Mouse (Mus musculus) heart, embryonic 15.5 days (tissue): ENCODE data around the gene Sh3bp5. TPM values are rescaled to one million over a fixed set of nuclear protein-coding genes. Genes with fewer than 3 reads are reported as not detected.

Experiments
- ATAC-seq: fragments of 200-750 bp; cut with Nextera tagmentation; replicated peaks from 2 replicates; pipeline ENCODE4 v1.8.0; 2017; ENCODE audit warnings: low read depth, moderate TSS enrichment; ENCODE audit not compliant: insufficient number of reproducible peaks, insufficient read depth, low FRiP score
- H3K27ac ChIP-seq: fragments of 300-500 bp; sonication (generic); 2 replicates; pipeline ENCODE4 v1.5.1; 2015; ENCODE audit warnings: mild to moderate bottlenecking, inconsistent platforms
- H3K27me3 ChIP-seq: fragments of 300-500 bp; sonication (generic); 2 replicates; pipeline ENCODE4 v1.6.1; 2015; ENCODE audit warnings: inconsistent platforms
- H3K36me3 ChIP-seq: fragments of 300-500 bp; sonication (generic); 2 replicates; pipeline ENCODE4 v1.6.1; 2015; ENCODE audit warnings: mild to moderate bottlenecking, inconsistent platforms
- H3K4me1 ChIP-seq: fragments of 300-500 bp; sonication (generic); replicated peaks from 2 replicates; pipeline ENCODE4 v1.6.1; 2015; ENCODE audit warnings: inconsistent platforms
- H3K4me2 ChIP-seq: fragments of 300-500 bp; sonication (generic); 2 replicates; pipeline ENCODE4 v1.6.1; 2015; ENCODE audit warnings: inconsistent platforms, mild to moderate bottlenecking, moderate library complexity
- H3K4me3 ChIP-seq: fragments of 300-500 bp; sonication (generic); 2 replicates; pipeline ENCODE4 v1.5.1; 2015; ENCODE audit warnings: mild to moderate bottlenecking, inconsistent platforms
- H3K9ac ChIP-seq: fragments of 300-500 bp; sonication (generic); 2 replicates; pipeline ENCODE4 v1.6.1; 2015; ENCODE audit warnings: mild to moderate bottlenecking, inconsistent platforms
- H3K9me3 ChIP-seq: fragments of 300-500 bp; sonication (generic); replicated peaks from 2 replicates; pipeline ENCODE4 v1.6.1; 2016; ENCODE audit warnings: inconsistent platforms
- WGBS: fragments of 180-500 bp; shearing (Covaris S2); methylation state at CpG from one replicate; pipeline ENCODE4 v1.1.7; 2015; ENCODE audit warnings: mixed read lengths; 5-methylcytosine and 5-hydroxymethylcytosine counted together
- polyA plus RNA-seq: library from polyadenylated mRNA; unstranded; fragments of >200 nt; fragmentation: Nextera tagmentation; extraction: Ambion mirVana; gene quantifications from 2 replicates; pipeline ENCODE4 v1.2.1, GENCODE M21; 2015

Gene Sh3bp5
- polyA plus RNA-seq, 1 experiment from 2014 or later, result 21.4 TPM

DNA sequence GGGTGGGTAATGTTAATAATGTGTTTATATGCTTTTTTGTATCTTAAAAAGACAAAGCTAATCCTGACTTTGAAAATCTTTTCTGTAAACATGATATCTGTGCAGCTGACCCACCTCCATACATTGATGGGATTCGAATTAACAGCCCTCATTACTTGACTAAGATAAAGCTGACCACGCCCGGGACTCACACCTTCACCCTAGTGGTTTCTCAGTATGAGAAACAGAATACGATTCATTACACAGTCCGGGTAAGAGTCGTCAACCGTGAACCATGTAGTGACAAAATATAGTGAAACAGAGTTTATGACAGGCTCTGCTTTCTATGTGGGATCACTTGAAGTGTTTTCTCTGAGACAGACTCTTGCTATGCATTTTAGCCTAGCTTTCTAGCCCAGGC is 67.9 kb downstream of the Sh3bp5 start:
- no peaks in the 10 kb centered on the region for H3K9me3 ChIP-seq
- ATAC-seq, result no peak

DNA sequence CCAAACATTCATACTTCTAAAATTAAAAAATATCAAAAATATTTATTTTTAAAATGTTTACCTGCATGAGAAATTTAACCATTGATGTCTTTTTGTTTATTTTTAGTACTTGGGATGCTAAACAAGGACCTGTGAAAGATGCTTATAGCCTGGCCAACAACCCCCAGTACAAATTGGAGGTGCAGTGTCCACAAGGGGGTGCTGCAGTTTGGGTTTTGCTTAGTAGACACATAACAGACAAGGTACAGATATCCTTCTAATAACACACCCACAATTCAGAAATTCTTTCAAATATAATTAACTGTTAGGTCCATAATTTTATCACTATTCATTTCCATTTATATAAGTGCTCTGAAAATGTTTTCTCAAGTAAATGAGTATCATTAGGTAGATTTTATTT is 70.5 kb downstream of the Sh3bp5 start:
- Histone ChIP-seq H3K27me3 (no peaks in the 10 kb centered on the region), H3K4me2 (no peak overlapping the region), H3K4me3 (no peak overlapping the region), H3K36me3 (peaks cover 77% of the 10 kb centered on the region), H3K4me1 (no peaks in the 10 kb centered on the region), H3K9me3 (no peaks in the 10 kb centered on the region), H3K9ac (no peak overlapping the region), H3K27ac (no peak overlapping the region)
- ATAC-seq, result no peak

More for the DNA sequence above, 67.9 kb downstream of the Sh3bp5 start:
- Histone ChIP-seq H3K4me1 (no peaks in the 10 kb centered on the region), H3K4me3 (no peak overlapping the region), H3K4me2 (no peak overlapping the region), H3K36me3 (peaks cover 74% of the 10 kb centered on the region), H3K9ac (no peak overlapping the region), H3K27me3 (no peaks in the 10 kb centered on the region), H3K27ac (no peak overlapping the region)
- WGBS, result 86% methylated on average over 7 of the region's 7 CpGs

DNA sequence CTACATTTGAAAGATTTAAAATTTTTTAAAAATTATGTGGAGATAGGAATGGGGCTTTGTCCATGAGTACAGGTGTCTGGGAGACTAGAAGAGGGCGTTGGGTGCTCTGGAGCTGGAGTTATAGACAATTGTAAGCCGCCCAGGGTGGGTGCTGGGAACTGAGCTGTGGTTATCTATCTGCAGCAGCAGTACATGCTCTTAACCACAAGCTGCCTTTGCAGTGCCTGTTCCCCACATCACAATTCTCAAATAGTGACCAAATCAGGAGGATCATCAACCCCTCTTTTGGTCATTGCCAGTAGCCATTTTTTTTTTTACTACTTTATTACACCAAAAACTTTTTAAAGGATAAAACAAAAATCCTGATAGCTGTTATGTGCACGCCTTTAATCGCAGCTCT is 71.3 kb downstream of the Sh3bp5 start:
- H3K9me3 ChIP-seq, result no peaks in the 10 kb centered on the region
- WGBS, result 90% methylated on average over 4 of the region's 4 CpGs
- no peak overlapping the region for H3K4me2 ChIP-seq
- H3K4me3 ChIP-seq, result no peak overlapping the region
- H3K36me3 ChIP-seq, result peaks cover 77% of the 10 kb centered on the region
- H3K27ac ChIP-seq, result no peak overlapping the region
- H3K27me3 ChIP-seq, result no peaks in the 10 kb centered on the region
- ATAC-seq, result no peak
- H3K9ac ChIP-seq, result no peak overlapping the region
- no peaks in the 10 kb centered on the region for H3K4me1 ChIP-seq

DNA sequence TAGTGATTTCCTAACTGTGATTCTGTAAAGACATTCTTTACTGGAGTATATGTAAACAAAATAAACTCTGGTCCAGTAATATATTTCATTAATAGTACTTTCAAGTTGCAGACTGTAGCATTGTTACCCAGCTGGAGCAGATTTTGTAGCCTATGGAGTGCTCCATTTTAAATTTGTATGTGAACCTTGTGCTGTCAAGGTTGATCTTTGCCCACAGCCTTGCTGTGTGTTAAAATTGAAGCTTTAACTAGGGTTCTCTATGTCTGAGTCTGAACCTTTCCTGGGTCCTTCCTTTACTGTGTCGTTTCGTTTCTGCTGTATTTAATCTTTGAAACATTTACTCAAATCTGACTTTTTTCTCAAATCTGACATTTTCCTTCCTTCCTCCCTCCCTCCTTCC is 73.6 kb downstream of the Sh3bp5 start:
- 81% methylated on average over 2 of the region's 2 CpGs for WGBS
- Histone ChIP-seq H3K27ac (no peak overlapping the region), H3K9me3 (no peaks in the 10 kb centered on the region), H3K36me3 (peaks cover 72% of the 10 kb centered on the region), H3K4me1 (no peaks in the 10 kb centered on the region), H3K27me3 (no peaks in the 10 kb centered on the region), H3K4me3 (no peak overlapping the region), H3K4me2 (no peak overlapping the region), H3K9ac (no peak overlapping the region)
- no peak for ATAC-seq

DNA sequence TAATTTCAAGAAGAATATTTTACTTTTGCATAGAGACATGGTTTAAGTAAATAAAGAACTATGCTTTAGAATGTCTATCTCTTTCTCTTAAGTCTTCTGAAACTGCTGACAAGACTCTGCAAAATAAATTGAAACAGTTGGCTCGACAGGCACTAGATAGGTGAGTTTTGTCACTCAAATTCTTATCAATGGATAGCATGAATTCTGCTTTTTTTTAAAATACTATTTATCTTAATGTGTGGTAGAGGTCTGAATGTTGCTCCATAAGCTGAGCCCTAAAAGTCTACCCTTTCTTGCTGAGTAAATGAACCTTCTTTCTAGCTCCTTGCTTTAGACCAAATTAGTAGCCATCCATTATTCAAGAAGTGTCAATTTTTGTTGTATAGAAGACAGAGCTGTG is 90.5 kb downstream of the Sh3bp5 start:
- Histone ChIP-seq H3K27ac (no peak overlapping the region), H3K27me3 (no peaks in the 10 kb centered on the region), H3K36me3 (peaks cover 46% of the 10 kb centered on the region), H3K9ac (no peak overlapping the region), H3K4me3 (no peak overlapping the region), H3K9me3 (no peaks in the 10 kb centered on the region), H3K4me1 (peaks cover 7% of the 10 kb centered on the region; the same call in 1 of the 2 replicates), H3K4me2 (no peak overlapping the region)
- no peak for ATAC-seq
- whole genome bisulfite sequencing, result 72% methylated on average over 1 of the region's 1 CpGs

DNA sequence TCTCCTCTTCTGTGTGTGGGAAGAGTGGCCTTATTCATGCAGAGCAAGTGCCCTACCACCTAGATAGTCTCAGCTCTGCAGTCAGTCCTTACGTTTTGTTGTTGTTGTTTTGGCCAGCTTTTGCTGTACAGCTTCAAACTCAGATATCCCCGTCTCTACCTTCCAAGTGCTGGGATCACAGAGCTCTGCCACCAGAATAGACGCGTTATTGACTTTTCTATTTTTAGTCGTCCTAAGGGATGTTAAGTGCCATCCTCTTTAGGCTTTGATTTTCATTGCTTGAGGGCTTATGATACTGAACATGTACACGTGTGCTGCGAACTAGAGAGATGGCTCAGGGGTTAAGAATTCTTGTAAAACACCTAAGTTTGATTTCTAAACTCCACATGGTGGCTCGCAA is 92.6 kb downstream of the Sh3bp5 start:
- WGBS, result 43% methylated on average over 8 of the region's 8 CpGs
- no peaks in the 10 kb centered on the region for H3K27me3 ChIP-seq
- H3K36me3 ChIP-seq, result peaks cover 29% of the 10 kb centered on the region
- 0 out of 2 replicates have a peak, but pooled peaks have one; percentile 50 for ATAC-seq
- H3K4me2 ChIP-seq, result peak overlapping the region; percentile 15
- H3K9me3 ChIP-seq, result no peaks in the 10 kb centered on the region
- H3K4me3 ChIP-seq, result 0 out of 2 replicates have a peak overlapping the region, but pooled peaks have one; percentile 1
- H3K27ac ChIP-seq, result peak overlapping the region; percentile 78
- H3K4me1 ChIP-seq, result peaks cover 14% of the 10 kb centered on the region
- H3K9ac ChIP-seq, result no peak overlapping the region

DNA sequence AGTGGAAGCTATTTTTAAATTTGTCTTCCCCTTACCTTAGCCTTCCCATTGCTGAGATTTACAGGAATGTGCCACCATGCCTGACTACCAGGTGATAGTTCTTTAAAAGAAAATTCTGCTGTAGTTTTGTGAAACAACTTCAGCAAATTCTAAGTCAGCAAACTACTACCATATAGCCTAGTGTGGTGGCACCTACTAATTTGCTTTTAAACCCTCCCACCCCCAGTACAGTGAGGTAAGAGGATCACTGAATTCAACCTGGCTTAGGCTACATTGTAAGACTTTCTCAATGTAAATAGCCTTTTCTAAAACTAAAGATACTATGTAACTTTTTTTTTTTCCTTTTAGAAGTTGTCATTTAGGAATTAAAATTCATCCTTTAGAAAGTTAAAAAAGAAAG is 97.9 kb downstream of the Sh3bp5 start:
- peak overlapping the region; percentile 93; the same call in 1 of the 2 replicates for H3K9ac ChIP-seq
- H3K27ac ChIP-seq, result 0 out of 2 replicates have a peak overlapping the region, but pooled peaks have one; percentile 98
- H3K4me3 ChIP-seq, result peak overlapping the region; percentile 81
- peaks cover 9% of the 10 kb centered on the region for H3K36me3 ChIP-seq
- H3K4me1 ChIP-seq, result peaks cover 16% of the 10 kb centered on the region
- H3K4me2 ChIP-seq, result peak overlapping the region; percentile 73
- H3K27me3 ChIP-seq, result no peaks in the 10 kb centered on the region
- no peaks in the 10 kb centered on the region for H3K9me3 ChIP-seq
- no peak for ATAC-seq

DNA sequence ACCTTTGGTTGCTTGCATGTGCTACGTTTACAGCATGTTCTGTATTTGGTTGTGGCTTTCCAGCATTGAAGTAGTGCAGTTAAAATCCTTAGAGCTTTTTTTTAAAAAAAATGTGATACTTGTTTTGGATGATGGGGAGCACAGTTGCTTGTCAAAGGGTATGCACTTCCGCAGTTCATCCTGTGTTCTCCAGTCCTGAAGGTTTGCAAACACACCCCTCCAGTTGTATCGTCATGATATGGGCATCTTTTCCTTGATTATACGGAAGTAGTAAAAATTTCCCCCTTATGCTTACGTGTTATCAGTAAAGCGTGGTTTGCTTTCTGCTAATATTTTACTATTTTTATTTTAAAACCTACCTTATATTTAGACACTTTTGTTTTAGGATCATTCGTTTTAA is 98.5 kb downstream of the Sh3bp5 start:
- no peak for ATAC-seq
- Histone ChIP-seq H3K27me3 (no peaks in the 10 kb centered on the region), H3K4me2 (peak overlapping the region; percentile 73), H3K27ac (peak overlapping the region; percentile 98), H3K9me3 (no peaks in the 10 kb centered on the region), H3K4me1 (peaks cover 16% of the 10 kb centered on the region), H3K36me3 (peaks cover 9% of the 10 kb centered on the region), H3K9ac (peak overlapping the region; percentile 93), H3K4me3 (peak overlapping the region; percentile 81)
- 23% methylated on average over 7 of the region's 7 CpGs for WGBS

DNA sequence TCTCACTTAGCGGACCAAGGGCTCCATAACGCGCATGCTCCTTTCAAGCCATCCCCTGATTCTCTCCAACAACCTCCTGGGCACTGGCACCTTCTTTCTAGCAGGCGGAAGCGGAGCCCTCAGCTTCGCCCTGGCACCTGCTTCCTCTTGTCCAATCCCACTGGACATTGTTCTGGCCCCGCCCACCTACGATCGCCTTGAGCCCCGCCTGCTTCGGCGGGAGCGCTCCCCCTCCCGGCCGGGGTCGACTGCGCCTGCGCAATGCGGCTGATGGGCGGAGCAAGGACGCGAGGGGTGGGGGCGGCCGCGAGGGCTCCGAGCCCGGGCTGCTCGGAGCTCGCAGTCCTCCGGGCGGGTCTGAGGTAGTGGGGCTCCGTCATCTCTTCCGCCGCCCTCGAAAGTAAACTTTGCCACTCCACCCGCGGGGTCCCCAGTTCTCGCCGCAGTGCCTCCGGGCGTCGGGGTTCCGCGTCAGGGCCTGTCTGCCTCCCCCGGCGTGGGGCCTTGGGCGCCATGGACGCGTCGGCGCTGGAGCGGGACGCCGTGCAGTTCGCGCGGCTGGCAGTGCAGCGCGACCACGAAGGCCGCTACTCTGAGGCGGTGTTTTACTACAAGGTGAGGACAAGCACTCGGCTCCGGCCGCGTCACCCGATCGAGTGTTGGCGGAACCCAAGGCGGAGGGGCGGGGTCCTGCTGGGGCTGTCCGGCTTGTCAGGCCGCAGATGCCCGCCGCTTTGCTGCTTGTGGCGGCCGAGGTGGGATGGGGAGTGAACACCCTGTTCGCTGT is 99.3 kb downstream of the Sh3bp5 start, which contains the start of gene Capn7:
Gene Capn7, plus strand, starts transcription at position 270 of the 787 bp plus-strand sequence.
- Histone ChIP-seq H3K9ac (peak within 1 kb of the TSS; percentile 93), H3K4me3 (peak within 1 kb of the TSS; percentile 81), H3K27me3 (no peaks in the 10 kb centered on the region), H3K4me1 (peaks cover 14% of the 10 kb centered on the region), H3K36me3 (peaks cover 7% of the 10 kb centered on the region), H3K27ac (peak within 1 kb of the TSS; percentile 98), H3K4me2 (peak within 1 kb of the TSS; percentile 73), H3K9me3 (no peaks in the 10 kb centered on the region)
- peak; percentile 96 for ATAC-seq
- WGBS, result under 1% methylated on average over 78 of the region's 78 CpGs

DNA sequence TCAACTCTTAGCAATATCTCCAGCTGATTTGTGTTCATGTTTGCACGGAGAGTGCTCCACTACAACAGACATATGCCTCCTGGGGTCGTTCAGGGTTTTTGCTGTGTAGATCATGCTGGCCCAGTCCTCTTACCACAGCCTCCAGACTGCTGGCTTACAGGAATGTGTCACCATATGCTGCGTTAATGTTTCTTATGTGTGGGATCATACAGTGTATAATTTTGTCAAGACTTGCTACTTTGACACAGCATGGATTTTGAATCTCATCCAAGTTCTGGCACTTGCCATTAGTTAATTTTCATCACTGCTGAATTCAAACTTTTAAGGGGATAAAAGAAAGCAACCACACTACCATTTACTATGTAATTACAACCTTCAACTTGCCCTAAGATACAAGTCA is 100.1 kb downstream of the Sh3bp5 start:
- Histone ChIP-seq H3K4me1 (peaks cover 14% of the 10 kb centered on the region), H3K9ac (0 out of 2 replicates have a peak overlapping the region, but pooled peaks have one; percentile 36), H3K27ac (peak overlapping the region; percentile 64), H3K36me3 (peaks cover 4% of the 10 kb centered on the region), H3K9me3 (no peaks in the 10 kb centered on the region), H3K4me2 (peak overlapping the region; percentile 73), H3K4me3 (peak overlapping the region; percentile 81), H3K27me3 (peaks cover 4% of the 10 kb centered on the region; the same call in 1 of the 2 replicates)
- 45% methylated on average over 3 of the region's 3 CpGs for WGBS
- ATAC-seq, result no peak

DNA sequence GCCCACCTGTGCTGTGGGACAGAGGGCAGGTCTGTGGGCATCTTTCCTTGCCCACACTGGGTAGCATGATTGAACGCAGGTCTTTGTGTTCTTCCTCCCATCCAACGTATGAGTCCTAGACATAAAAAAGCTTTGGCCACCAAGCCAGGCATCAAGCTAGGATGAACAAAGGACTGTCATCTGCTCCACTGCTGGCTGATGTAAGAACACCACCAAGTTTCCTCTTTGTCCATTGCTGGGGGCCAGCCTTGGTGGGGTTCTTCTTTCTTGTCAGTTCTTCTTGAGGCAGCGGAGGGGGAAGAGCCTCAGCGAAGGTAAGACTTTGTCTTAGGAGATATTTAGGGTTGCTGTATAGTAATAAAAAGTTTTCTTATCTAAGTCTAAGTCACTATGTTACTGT is 104.9 kb downstream of the Sh3bp5 start:
- Histone ChIP-seq H3K4me1 (peaks cover 3% of the 10 kb centered on the region), H3K36me3 (no peaks in the 10 kb centered on the region), H3K4me2 (no peak overlapping the region), H3K9me3 (no peaks in the 10 kb centered on the region), H3K27me3 (peaks cover 8% of the 10 kb centered on the region; the same call in 1 of the 2 replicates), H3K9ac (no peak overlapping the region), H3K27ac (no peak overlapping the region), H3K4me3 (no peak overlapping the region)
- no peak for ATAC-seq
- 77% methylated on average over 4 of the region's 4 CpGs for WGBS

DNA sequence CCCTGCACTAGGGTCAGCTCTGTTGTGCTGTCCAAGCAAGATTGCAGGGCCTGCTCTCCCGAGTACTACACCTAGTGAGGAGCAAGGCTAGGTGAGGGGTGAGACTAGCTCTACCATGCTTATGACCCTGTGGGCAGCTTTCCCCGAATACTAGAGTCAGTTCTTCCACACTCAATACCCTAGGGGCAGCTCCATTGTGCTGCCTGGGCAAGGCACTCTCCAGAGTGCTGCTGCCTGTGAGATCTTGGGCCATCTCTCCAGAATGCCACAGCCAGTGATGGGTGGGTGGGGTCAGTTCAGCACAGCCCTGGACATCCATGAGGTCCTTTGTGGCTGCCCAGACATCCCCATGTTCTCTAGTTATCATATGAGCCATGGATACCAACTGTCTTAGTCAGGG is 106.1 kb downstream of the Sh3bp5 start:
- Histone ChIP-seq H3K27me3 (peaks cover 8% of the 10 kb centered on the region; the same call in 1 of the 2 replicates), H3K27ac (no peak overlapping the region), H3K4me3 (no peak overlapping the region), H3K4me2 (no peak overlapping the region), H3K4me1 (peaks cover 3% of the 10 kb centered on the region; the same call in 1 of the 2 replicates), H3K36me3 (no peaks in the 10 kb centered on the region), H3K9ac (no peak overlapping the region), H3K9me3 (no peaks in the 10 kb centered on the region)
- 40% methylated on average over 2 of the region's 2 CpGs for WGBS
- ATAC-seq, result no peak
